Mouse (Mus musculus): Measurements from ENCODE around the gene Bex6.
"Not testable (repeated sequence)": the region's sequence is repeated elsewhere in the genome, so short reads cannot be mapped to it uniquely, and the experiment has no call there.

Bex6 gene

GRCm38 (mm10) chr16:32173401-32173800, 6.2 kb upstream of the Bex6 start:
- in situ Hi-C loops (cut with MboI, MseI) = no loop called here

GRCm38 (mm10) chr16:32174340-32175005, 5.2 kb upstream of the Bex6 start:
- in situ Hi-C loops (cut with MboI, MseI) = no loop called here

GRCm38 (mm10) chr16:32175029-32175428, 4.6 kb upstream of the Bex6 start:
- in situ Hi-C loops (cut with MboI, MseI) = no loop called here

- in situ Hi-C loops (cut with MboI, MseI) = no loop called here
Observed at GRCm38 (mm10) chr16:32176896-32177686, 2.5 kb upstream of the Bex6 start.

GRCm38 (mm10) chr16:32186056-32186455, 6.4 kb downstream of the Bex6 start:
- in situ Hi-C loops (cut with MboI, MseI) = no loop called here

GRCm38 (mm10) chr16:32189109-32189508, 9.5 kb downstream of the Bex6 start:
- in situ Hi-C loops (cut with MboI, MseI) = no loop called here

- in situ Hi-C loops (cut with MboI, MseI) = no loop called here
Observed at GRCm38 (mm10) chr16:32190011-32190441, 10.4 kb downstream of the Bex6 start.

- in situ Hi-C loops (cut with MboI, MseI) = loop anchor here (5.0 kb wide), 1 partner anchor 73 kb away; no protein-coding TSS in a partner anchor
Observed at GRCm38 (mm10) chr16:32200256-32201003, 20.8 kb downstream of the Bex6 start.

GRCm38 (mm10) chr16:32201004-32201325, 21.3 kb downstream of the Bex6 start:
- in situ Hi-C loops (cut with MboI, MseI) = loop anchor here (5.0 kb wide), 1 partner anchor 74 kb away; no protein-coding TSS in a partner anchor

- in situ Hi-C loops (cut with MboI, MseI) = loop anchor here (5.0 kb wide), 1 partner anchor 75 kb away; no protein-coding TSS in a partner anchor
Observed at GRCm38 (mm10) chr16:32202681-32203080, 23.1 kb downstream of the Bex6 start.

- in situ Hi-C loops (cut with MboI, MseI) = loop anchor here (5.0 kb wide), 1 partner anchor 78 kb away; no protein-coding TSS in a partner anchor
Observed at GRCm38 (mm10) chr16:32204902-32205301, 25.3 kb downstream of the Bex6 start.

GRCm38 (mm10) chr16:32214156-32214555, 34.5 kb downstream of the Bex6 start:
- in situ Hi-C loops (cut with MboI, MseI) = no loop called here

GRCm38 (mm10) chr16:32214804-32215576, 35.4 kb downstream of the Bex6 start:
- in situ Hi-C loops (cut with MboI, MseI) = no loop called here

GRCm38 (mm10) chr16:32221803-32222202, 42.2 kb downstream of the Bex6 start:
- in situ Hi-C loops (cut with MboI, MseI) = no loop called here

GRCm38 (mm10) chr16:32222399-32222798, 42.8 kb downstream of the Bex6 start:
- in situ Hi-C loops (cut with MboI, MseI) = no loop called here

- in situ Hi-C loops (cut with MboI, MseI) = not testable (repeated sequence)
Observed at GRCm38 (mm10) chr16:32232050-32232449, 52.4 kb downstream of the Bex6 start.

Measured in regulatory T cell (primary cell).